Mouse (Mus musculus) G1E (cell line): ENCODE results near the gene Nt5c3.

Experiments
- CTCF ChIP-seq: IDR thresholded peaks from 2 replicates; pipeline ENCODE4 v1.5.1; 2012; ENCODE audit warnings: low read depth, low read length, inconsistent platforms, mixed read lengths
- GATA1 ChIP-seq: IDR thresholded peaks from 2 replicates; pipeline ENCODE4 v1.6.1; 2012; ENCODE audit warnings: borderline replicate concordance, low read length, inconsistent platforms, mixed read lengths
- TAL1 ChIP-seq: conservative IDR thresholded peaks from 2 replicates; pipeline ENCODE4 v1.6.1; 2012; ENCODE audit warnings: low read depth, low read length, inconsistent platforms, mixed read lengths

DNA sequence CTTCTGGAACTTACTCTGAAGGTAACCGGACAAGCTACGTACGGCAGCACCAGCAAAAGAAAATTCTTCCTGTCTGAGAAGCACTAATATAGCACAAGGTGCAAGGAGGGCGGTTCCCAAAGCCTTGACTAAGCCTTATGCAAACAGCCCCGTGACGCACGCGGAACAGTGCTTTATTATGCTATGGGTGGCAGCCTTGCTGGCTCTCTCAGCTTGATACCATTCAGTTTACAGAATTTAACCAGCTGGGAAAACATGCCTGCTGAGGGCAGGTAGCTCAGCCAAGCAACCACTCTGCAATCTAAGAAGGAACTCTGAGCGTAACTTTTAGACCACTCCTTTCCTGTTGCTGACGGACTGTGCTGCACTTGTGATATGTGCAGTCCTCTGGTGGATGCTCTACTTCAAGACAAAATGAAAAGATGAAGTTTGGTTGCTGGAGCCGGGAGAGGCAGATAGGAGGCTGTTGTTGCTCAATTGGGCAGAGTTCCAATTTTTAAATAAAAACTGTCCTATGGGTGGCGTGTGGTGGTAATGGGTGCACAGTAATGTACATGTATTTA lies 21.8 kb downstream of the Nt5c3 start:
- no peak for TF ChIP-seq CTCF
- no peak for TF ChIP-seq GATA1
- TF ChIP-seq TAL1 = no peak
